Comparison of ENCODE assay signal across 9 mouse cellular contexts in genomic region chr4:150226818-150227688, GRCm38 (mm10). TPM values are rescaled to one million over a fixed set of nuclear protein-coding genes. Genes with fewer than 3 reads are reported as not detected.
DNase-seq lines count a peak whose midpoint lies in the region; ATAC-seq and TF ChIP-seq lines count a peak whose summit lies in the region.
"Had no signal": no experiment of that assay in that cellular context is flagged by ENCODE, and none has a peak within 500 bp of the region (broad histone marks: within the 10 kb centered on the region; RNA-seq: fewer than 3 reads in every experiment).

No protein-coding gene starts in this region.

- H3K9ac ChIP-seq in intestine, embryonic 15.5 days: no peak overlapping the region
- no peak overlapping the region for H3K9ac ChIP-seq in intestine, embryonic 16.5 days (ENCODE audit: low read depth, low read length)
- no peak overlapping the region for H3K9ac ChIP-seq in forebrain, embryonic 14.5 days (ENCODE audit: low read length)
- no peak overlapping the region for H3K9ac ChIP-seq in hindbrain, embryonic 13.5 days
- no peak overlapping the region; the same call in 1 of the 2 replicates for H3K9ac ChIP-seq in limb, embryonic 14.5 days (ENCODE audit: low read depth, low read length, severe bottlenecking)

- no peaks in the 10 kb centered on the region for H3K9me3 ChIP-seq in intestine, embryonic 15.5 days
- H3K9me3 ChIP-seq in intestine, embryonic 16.5 days (ENCODE audit: control insufficient read depth, low read length): no peaks in the 10 kb centered on the region
- H3K9me3 ChIP-seq in forebrain, embryonic 14.5 days (replicated peaks; ENCODE audit: control insufficient read depth, low read length): no peaks in the 10 kb centered on the region
- H3K9me3 ChIP-seq in hindbrain, embryonic 13.5 days: no peaks in the 10 kb centered on the region
- H3K9me3 ChIP-seq in limb, embryonic 14.5 days (ENCODE audit: control insufficient read depth, low read length): no peaks in the 10 kb centered on the region

- H3K4me3 ChIP-seq in intestine, embryonic 15.5 days (replicated peaks): no peak overlapping the region
- no peak overlapping the region for H3K4me3 ChIP-seq in intestine, embryonic 16.5 days (ENCODE audit: low read length)
- no peak overlapping the region for H3K4me3 ChIP-seq in forebrain, embryonic 14.5 days (ENCODE audit: low read depth, low read length)
- H3K4me3 ChIP-seq in hindbrain, embryonic 13.5 days: no peak overlapping the region
- no peak overlapping the region for H3K4me3 ChIP-seq in limb, embryonic 14.5 days (replicated peaks; ENCODE audit: low read length)
- H3K4me3 ChIP-seq: erythroblast, embryonic 14.5 days had no signal

- no peaks in the 10 kb centered on the region for H3K36me3 ChIP-seq in intestine, embryonic 15.5 days
- no peaks in the 10 kb centered on the region for H3K36me3 ChIP-seq in intestine, embryonic 16.5 days (ENCODE audit: control insufficient read depth, insufficient read depth, low read length)
- H3K36me3 ChIP-seq in forebrain, embryonic 14.5 days (ENCODE audit: control insufficient read depth, insufficient read depth, low read length): no peaks in the 10 kb centered on the region
- H3K36me3 ChIP-seq in hindbrain, embryonic 13.5 days: no peaks in the 10 kb centered on the region
- no peaks in the 10 kb centered on the region for H3K36me3 ChIP-seq in limb, embryonic 14.5 days (ENCODE audit: control insufficient read depth, insufficient read depth, low read length)

- ATAC-seq in intestine, embryonic 15.5 days: no peak
- no peak for ATAC-seq in intestine, embryonic 16.5 days
- ATAC-seq in forebrain, embryonic 14.5 days: peak; percentile 90
- ATAC-seq in hindbrain, embryonic 13.5 days (ENCODE audit: low FRiP score): peak; percentile 88
- peak; percentile 25; the same call in 1 of the 2 replicates for ATAC-seq in limb, embryonic 14.5 days (ENCODE audit: low FRiP score, low read depth)

- no peak overlapping the region for H3K4me2 ChIP-seq in intestine, embryonic 15.5 days (replicated peaks)
- no peak overlapping the region for H3K4me2 ChIP-seq in intestine, embryonic 16.5 days (ENCODE audit: low read depth, low read length)
- H3K4me2 ChIP-seq in forebrain, embryonic 14.5 days (ENCODE audit: low read length): no peak overlapping the region
- H3K4me2 ChIP-seq in hindbrain, embryonic 13.5 days: no peak overlapping the region
- H3K4me2 ChIP-seq in limb, embryonic 14.5 days (replicated peaks; ENCODE audit: low read depth, low read length, severe bottlenecking): no peak overlapping the region

- 0 out of 2 replicates have a peak overlapping the region, but pooled peaks have one; percentile 1 for H3K27ac ChIP-seq in intestine, embryonic 15.5 days
- no peak overlapping the region for H3K27ac ChIP-seq in intestine, embryonic 16.5 days (ENCODE audit: low read length)
- H3K27ac ChIP-seq in forebrain, embryonic 14.5 days (ENCODE audit: low read depth, low read length): peak overlapping the region; percentile 60
- peak overlapping the region; percentile 74 for H3K27ac ChIP-seq in hindbrain, embryonic 13.5 days
- peak overlapping the region; percentile 26; the same call in 1 of the 2 replicates for H3K27ac ChIP-seq in limb, embryonic 14.5 days (replicated peaks; ENCODE audit: low read depth, low read length)

- no peak for TF ChIP-seq POLR2A in limb, embryonic 14.5 days (IDR thresholded peaks at IDR 0.05; ENCODE audit: borderline replicate concordance, extremely low read depth, insufficient read depth, insufficient read length)

- peak; percentile 87 for DNase-seq in adrenal gland, postnatal 10 days
- peak; percentile 93 for DNase-seq in forebrain, embryonic 14.5 days (ENCODE audit: low spot score)
- peak; percentile 57 for DNase-seq in limb, embryonic 14.5 days (ENCODE audit: low spot score)
- peak; percentile 86 for DNase-seq in testis, postnatal 14 days (ENCODE audit: low spot score)
- no peak for DNase-seq in thymus, adult 18-20 months

- peaks cover 12% of the 10 kb centered on the region; the same call in 1 of the 2 replicates for H3K4me1 ChIP-seq in intestine, embryonic 15.5 days (replicated peaks)
- H3K4me1 ChIP-seq in intestine, embryonic 16.5 days (ENCODE audit: control insufficient read depth, insufficient read depth, low read length): peaks cover 7% of the 10 kb centered on the region
- H3K4me1 ChIP-seq in forebrain, embryonic 14.5 days (ENCODE audit: control insufficient read depth, insufficient read depth, low read length): peaks cover 25% of the 10 kb centered on the region
- H3K4me1 ChIP-seq in hindbrain, embryonic 13.5 days (replicated peaks): peaks cover 39% of the 10 kb centered on the region
- peaks cover 29% of the 10 kb centered on the region for H3K4me1 ChIP-seq in limb, embryonic 14.5 days (ENCODE audit: control insufficient read depth, insufficient read depth, low read length)

- H3K27me3 ChIP-seq in intestine, embryonic 15.5 days (replicated peaks): no peaks in the 10 kb centered on the region
- H3K27me3 ChIP-seq in intestine, embryonic 16.5 days (replicated peaks; ENCODE audit: control insufficient read depth, insufficient read depth, low read length): no peaks in the 10 kb centered on the region
- no peaks in the 10 kb centered on the region for H3K27me3 ChIP-seq in forebrain, embryonic 14.5 days (replicated peaks; ENCODE audit: control insufficient read depth, insufficient read depth, low read length)
- H3K27me3 ChIP-seq in hindbrain, embryonic 13.5 days: peaks cover 6% of the 10 kb centered on the region; the same call in 1 of the 2 replicates
- H3K27me3 ChIP-seq in limb, embryonic 14.5 days (ENCODE audit: control insufficient read depth, insufficient read depth, low read length): no peaks in the 10 kb centered on the region

- WGBS in intestine, embryonic 15.5 days: 57% methylated on average over 7 of the region's 7 CpGs
- 54% methylated on average over 7 of the region's 7 CpGs for WGBS in intestine, embryonic 16.5 days
- 40% methylated on average over 7 of the region's 7 CpGs for WGBS in forebrain, embryonic 14.5 days
- WGBS in hindbrain, embryonic 13.5 days: 43% methylated on average over 7 of the region's 7 CpGs
- WGBS in limb, embryonic 14.5 days: 60% methylated on average over 7 of the region's 7 CpGs

RNA-seq across cellular contexts. Expression of gene Eno1, which starts 9.5 kb away (rescaled TPM):
- polyA plus RNA-seq in intestine, embryonic 15.5 days (2015; fragmentation: Nextera tagmentation; extraction: Ambion mirVana): 1,894 and 1,951 TPM in 2 replicates
- 1,882 and 2,067 TPM in 2 replicates for polyA plus RNA-seq in intestine, embryonic 16.5 days (2015; fragmentation: Nextera tagmentation; extraction: Ambion mirVana)
- 100 to 1,000 TPM; 442 to 474 TPM for total RNA-seq in adrenal gland, postnatal 10 days (2021)
- 958 and 988 TPM in 2 replicates for polyA plus RNA-seq in forebrain, embryonic 14.5 days (2014; fragmentation: Nextera tagmentation; extraction: Ambion mirVana)
- polyA plus RNA-seq in hindbrain, embryonic 13.5 days (2015; fragmentation: Nextera tagmentation; extraction: Ambion mirVana): 1,025 and 1,119 TPM in 2 replicates
- 675 and 907 TPM in 2 replicates for polyA plus RNA-seq in limb, embryonic 14.5 days (2012; rRNA removed)
- 1,291 and 1,302 TPM in 2 replicates for polyA plus RNA-seq in limb, embryonic 14.5 days (2014; fragmentation: Nextera tagmentation; extraction: Ambion mirVana)

RNA-seq across cellular contexts. Expression of gene Car6, which starts 25.9 kb away (rescaled TPM):
- polyA plus RNA-seq in intestine, embryonic 15.5 days (2015; fragmentation: Nextera tagmentation; extraction: Ambion mirVana): not detected in 2 replicates
- not detected in 2 replicates for polyA plus RNA-seq in intestine, embryonic 16.5 days (2015; fragmentation: Nextera tagmentation; extraction: Ambion mirVana)
- total RNA-seq in adrenal gland, postnatal 10 days (2021): under 1 TPM; 0.27 to 0.54 TPM
- not detected in 2 replicates for polyA plus RNA-seq in forebrain, embryonic 14.5 days (2014; fragmentation: Nextera tagmentation; extraction: Ambion mirVana)
- polyA plus RNA-seq in hindbrain, embryonic 13.5 days (2015; fragmentation: Nextera tagmentation; extraction: Ambion mirVana): not detected in 2 replicates
- 0.14 and 0.26 TPM in 2 replicates for polyA plus RNA-seq in limb, embryonic 14.5 days (2012; rRNA removed)
- 0.14 TPM in 1 of 2 replicates, not detected in the other for polyA plus RNA-seq in limb, embryonic 14.5 days (2014; fragmentation: Nextera tagmentation; extraction: Ambion mirVana)
- polyA plus RNA-seq: erythroblast, embryonic 14.5 days had no signal

RNA-seq across cellular contexts. Expression of gene Rere, which starts 54.4 kb away (rescaled TPM):
- polyA plus RNA-seq in intestine, embryonic 15.5 days (2015; fragmentation: Nextera tagmentation; extraction: Ambion mirVana): 25.6 and 28.4 TPM in 2 replicates
- 20.0 and 22.2 TPM in 2 replicates for polyA plus RNA-seq in intestine, embryonic 16.5 days (2015; fragmentation: Nextera tagmentation; extraction: Ambion mirVana)
- total RNA-seq in adrenal gland, postnatal 10 days (2021): 100 to 1,000 TPM in 1 of 2 experiments, 10 to 100 TPM in 1; 85.3 to 118 TPM
- 21.2 and 25.1 TPM in 2 replicates for polyA plus RNA-seq in forebrain, embryonic 14.5 days (2014; fragmentation: Nextera tagmentation; extraction: Ambion mirVana)
- polyA plus RNA-seq in hindbrain, embryonic 13.5 days (2015; fragmentation: Nextera tagmentation; extraction: Ambion mirVana): 36.2 and 39.0 TPM in 2 replicates
- 43.3 and 51.3 TPM in 2 replicates for polyA plus RNA-seq in limb, embryonic 14.5 days (2012; rRNA removed)
- 28.5 and 32.3 TPM in 2 replicates for polyA plus RNA-seq in limb, embryonic 14.5 days (2014; fragmentation: Nextera tagmentation; extraction: Ambion mirVana)

Comparison
In these comparisons a context has a peak if more than half of its experiments do, and no peak if none do; other contexts are left out.
1. ATAC-seq: peak in forebrain, embryonic 14.5 days (single experiment), hindbrain, embryonic 13.5 days (single experiment) and limb, embryonic 14.5 days (single experiment); none in intestine, embryonic 15.5 days (single experiment) and intestine, embryonic 16.5 days (single experiment).
2. DNase-seq: peak in adrenal gland, postnatal 10 days (single experiment), forebrain, embryonic 14.5 days (single experiment), limb, embryonic 14.5 days (single experiment) and testis, postnatal 14 days (single experiment); none in thymus, adult 18-20 months (0 of 2).